ENCODE assay signal across 8 mouse cellular contexts in the genomic region with DNA sequence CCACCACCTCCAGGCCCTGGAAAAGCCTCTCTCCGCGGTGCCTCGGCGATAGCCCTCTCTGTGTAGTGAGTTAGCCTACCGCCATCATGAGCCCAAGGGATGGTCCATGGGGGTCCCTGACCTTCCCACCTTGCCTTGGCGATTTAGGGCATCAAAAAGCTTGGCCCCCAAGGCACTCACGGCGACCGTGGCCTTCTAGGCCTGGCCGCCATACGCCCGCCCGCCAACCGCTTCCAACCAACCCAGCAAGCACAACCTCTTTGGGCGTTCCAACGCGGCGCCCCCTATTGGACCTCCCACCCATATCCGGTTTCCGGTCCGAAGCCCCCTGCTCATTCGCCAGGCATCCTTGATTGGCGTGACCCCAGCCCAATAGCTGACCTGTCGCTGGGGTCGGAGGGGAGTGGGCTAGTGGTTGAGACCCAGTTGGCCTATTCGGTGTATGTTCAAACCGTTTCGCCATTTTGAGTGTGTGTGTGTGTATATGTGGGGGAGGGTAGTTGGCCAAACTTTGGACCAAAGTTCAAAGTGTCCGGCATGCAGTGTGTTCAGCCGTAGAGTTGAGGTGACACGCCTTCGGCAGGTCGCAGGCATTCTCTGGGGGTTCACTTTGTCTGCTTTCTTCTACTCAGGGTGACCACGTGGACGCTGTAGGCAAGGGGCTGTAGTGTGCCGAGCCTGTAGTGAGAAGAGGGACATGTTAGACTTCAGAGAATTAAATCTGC. TPM values are rescaled to one million over a fixed set of nuclear protein-coding genes. Genes with fewer than 3 reads are reported as not detected.
A peak's percentile ranks its signal among the peaks of the same experiment; 100 is the strongest.
DNase-seq lines count a peak whose midpoint lies in the region; ATAC-seq and TF ChIP-seq lines count a peak whose summit lies in the region.

No protein-coding gene starts in this region.

- H3K9me3 ChIP-seq in E14TG2a.4 (ENCODE audit: low read length): peaks cover 92% of the 10 kb centered on the region
- H3K9me3 ChIP-seq in heart, embryonic 15.5 days (replicated peaks): peaks cover 18% of the 10 kb centered on the region
- H3K9me3 ChIP-seq in midbrain, embryonic 13.5 days: peaks cover 58% of the 10 kb centered on the region

- H3K9ac ChIP-seq in heart, embryonic 15.5 days: peak overlapping the region; percentile 67
- H3K9ac ChIP-seq in midbrain, embryonic 13.5 days (replicated peaks): peak overlapping the region; percentile 81

- H3K27ac ChIP-seq in heart, embryonic 15.5 days: peak overlapping the region; percentile 71
- H3K27ac ChIP-seq in midbrain, embryonic 13.5 days: peak overlapping the region; percentile 81

- intact Hi-C loops in left cerebral cortex, postnatal 4 days (cut with DNase I): loop anchor here (10.0 kb wide), 1 partner anchor 561 kb away; a partner anchor contains a TSS

- peak overlapping the region; percentile 69 for H3K4me2 ChIP-seq in heart, embryonic 15.5 days
- peak overlapping the region; percentile 61 for H3K4me2 ChIP-seq in midbrain, embryonic 13.5 days (replicated peaks)

- H3K4me1 ChIP-seq in E14TG2a.4 (replicated peaks; ENCODE audit: low read depth, low read length): peaks cover 54% of the 10 kb centered on the region
- peaks cover 55% of the 10 kb centered on the region for H3K4me1 ChIP-seq in heart, embryonic 15.5 days (replicated peaks)
- peaks cover 63% of the 10 kb centered on the region for H3K4me1 ChIP-seq in midbrain, embryonic 13.5 days (replicated peaks)

- H3K27me3 ChIP-seq in E14TG2a.4 (ENCODE audit: insufficient read depth, low read length): peaks cover 36% of the 10 kb centered on the region
- H3K27me3 ChIP-seq in heart, embryonic 15.5 days: peaks cover 34% of the 10 kb centered on the region
- H3K27me3 ChIP-seq in midbrain, embryonic 13.5 days: peaks cover 35% of the 10 kb centered on the region

- peak; percentile 30 to 69 for DNase-seq in cerebellum, postnatal 25 days
- no peak for DNase-seq in cerebellum, adult 11-12 months
- DNase-seq in embryo, embryonic 11.5 days (ENCODE audit: low read depth, low spot score): peak; percentile 89
- DNase-seq in left cerebral cortex, postnatal 4 days: peak; percentile 97
- DNase-seq in spleen, postnatal 4 days (ENCODE audit: low spot score in 2 of 2): peak; percentile 82 to 87

- ATAC-seq in heart, embryonic 15.5 days (replicated peaks; ENCODE audit: insufficient number of reproducible peaks, insufficient read depth, low FRiP score, low read depth): peak; percentile 84
- peak; percentile 91 for ATAC-seq in midbrain, embryonic 13.5 days

- TF ChIP-seq CTCF in E14TG2a.4 (conservative IDR thresholded peaks at IDR 0.05; ENCODE audit: low read length): no peak

- peaks cover 41% of the 10 kb centered on the region for H3K36me3 ChIP-seq in E14TG2a.4 (ENCODE audit: insufficient read depth, low read length)
- no peaks in the 10 kb centered on the region for H3K36me3 ChIP-seq in heart, embryonic 15.5 days
- H3K36me3 ChIP-seq in midbrain, embryonic 13.5 days: no peaks in the 10 kb centered on the region

- H3K4me3 ChIP-seq in E14TG2a.4 (replicated peaks; ENCODE audit: low read length): peak overlapping the region; percentile 89
- H3K4me3 ChIP-seq in heart, embryonic 15.5 days: peak overlapping the region; percentile 59
- peak overlapping the region; percentile 70 for H3K4me3 ChIP-seq in midbrain, embryonic 13.5 days (replicated peaks)

- 58% methylated on average over 36 of the region's 36 CpGs for WGBS in heart, embryonic 15.5 days
- 48% methylated on average over 36 of the region's 36 CpGs for WGBS in midbrain, embryonic 13.5 days

RNA-seq across cellular contexts. Expression of a gene that starts 11.2 kb away (rescaled TPM):
- polyA plus RNA-seq in heart, embryonic 15.5 days (2015; fragmentation: Nextera tagmentation; extraction: Ambion mirVana): 1,401 and 1,438 TPM in 2 replicates
- total RNA-seq in left cerebral cortex, postnatal 4 days (2021): 1,000 to 10,000 TPM; 1,551 to 1,677 TPM
- 1,084 and 1,205 TPM in 2 replicates for polyA plus RNA-seq in midbrain, embryonic 13.5 days (2015; fragmentation: Nextera tagmentation; extraction: Ambion mirVana)

RNA-seq across cellular contexts. Expression of a gene that starts 51.2 kb away (rescaled TPM):
- 17.1 and 32.0 TPM in 2 replicates for polyA plus RNA-seq in heart, embryonic 15.5 days (2015; fragmentation: Nextera tagmentation; extraction: Ambion mirVana)
- total RNA-seq in left cerebral cortex, postnatal 4 days (2021): 1 to 10 TPM; 2.0 to 2.2 TPM
- 8.8 and 10.5 TPM in 2 replicates for polyA plus RNA-seq in midbrain, embryonic 13.5 days (2015; fragmentation: Nextera tagmentation; extraction: Ambion mirVana)
